Mouse (Mus musculus) thymus, adult 2 months (tissue): ENCODE measurements around the gene Ttc13.

Experiments used
- CTCF ChIP-seq: fragments of 200-500 bp; IDR thresholded peaks from 2 replicates; pipeline ENCODE4 v1.5.1; 2012; ENCODE audit warnings: mild to moderate bottlenecking, control low read depth, low read length, moderate library complexity, borderline replicate concordance; ENCODE audit not compliant: control insufficient read depth, poor library complexity, insufficient read depth; ENCODE audit errors: extremely low read depth
- POLR2A ChIP-seq: fragments of 200-500 bp; IDR thresholded peaks from 2 replicates; pipeline ENCODE4 v1.6.1; 2012; ENCODE audit warnings: mild to moderate bottlenecking, low read length, control low read depth, moderate library complexity; ENCODE audit not compliant: control insufficient read depth, poor library complexity, insufficient read depth; ENCODE audit errors: extremely low read depth

DNA sequence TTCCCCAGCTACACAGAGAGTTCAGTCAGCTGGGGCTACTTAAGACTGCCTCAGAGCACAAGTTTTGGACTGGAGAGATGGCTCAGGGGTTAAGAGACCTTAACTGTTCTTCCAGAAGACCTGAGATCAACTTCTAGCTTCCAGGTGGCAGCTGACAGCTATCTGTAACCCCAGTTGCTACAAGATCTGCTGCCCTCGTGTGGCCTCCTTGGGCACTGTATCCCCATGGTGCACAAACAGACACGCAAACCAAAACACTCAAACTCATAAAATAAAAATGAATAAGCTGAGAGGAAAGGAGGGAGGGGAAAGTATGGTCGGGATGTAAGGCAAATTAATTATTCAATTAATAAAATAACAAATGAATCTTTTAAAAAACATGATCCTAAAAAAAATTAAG is 36.8 kb upstream of the Ttc13 start:
- TF ChIP-seq POLR2A, result no peak
- TF ChIP-seq CTCF, result no peak; the same call in 1 of the 2 replicates
